Mouse (Mus musculus): Measurements from ENCODE around the gene Cux1. TPM values are rescaled to one million over a fixed set of nuclear protein-coding genes. Genes with fewer than 3 reads are reported as not detected.

Cux1 gene
- polyA plus RNA-seq, 1 experiment: 24.7 TPM

DNA sequence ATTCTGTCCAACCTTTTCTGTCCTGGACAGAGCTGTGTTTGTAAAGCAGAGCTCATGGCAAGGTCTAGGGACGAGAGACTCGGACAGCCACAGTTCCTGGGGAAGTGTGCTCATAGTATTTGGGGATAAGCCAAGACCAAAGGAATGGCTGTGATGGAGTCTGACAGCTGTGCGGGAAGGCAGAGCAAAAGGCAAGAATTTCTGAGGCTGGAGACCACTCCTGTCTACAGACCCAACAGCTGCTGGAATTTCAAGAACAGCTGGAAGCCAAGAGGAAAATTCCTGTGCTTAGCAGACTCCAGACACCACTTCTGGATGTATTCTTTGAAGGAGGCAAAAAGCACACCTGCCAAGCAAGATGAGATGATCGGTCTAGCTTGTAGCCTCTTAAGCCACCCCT is 297.4 kb downstream of the Cux1 start:
- Histone ChIP-seq H3K4me3 (ENCODE audit: extremely low read depth, insufficient read depth, insufficient read length) (no peak overlapping the region), H3K36me3 (ENCODE audit: control insufficient read depth, insufficient read depth, low read length) (peaks cover 14% of the 10 kb centered on the region), H3K27me3 (ENCODE audit: control insufficient read depth, insufficient read depth, low read length) (no peaks in the 10 kb centered on the region), H3K27ac (ENCODE audit: insufficient read depth, low read length) (no peak overlapping the region), H3K4me1 (ENCODE audit: control insufficient read depth, insufficient read depth, insufficient read length) (no peaks in the 10 kb centered on the region)
- DNase-seq (ENCODE audit: low read depth in 1 of 2, low spot score in 2 of 2): no peak
- no peak for TF ChIP-seq CTCF (IDR thresholded peaks at IDR 0.05; ENCODE audit: extremely low read depth, insufficient read depth, insufficient read length, insufficient replicate concordance)
- TF ChIP-seq POLR2A (IDR thresholded peaks at IDR 0.05; ENCODE audit: low read depth, low read length): no peak
- 89% methylated on average over 4 of the region's 4 CpGs for WGBS

DNA sequence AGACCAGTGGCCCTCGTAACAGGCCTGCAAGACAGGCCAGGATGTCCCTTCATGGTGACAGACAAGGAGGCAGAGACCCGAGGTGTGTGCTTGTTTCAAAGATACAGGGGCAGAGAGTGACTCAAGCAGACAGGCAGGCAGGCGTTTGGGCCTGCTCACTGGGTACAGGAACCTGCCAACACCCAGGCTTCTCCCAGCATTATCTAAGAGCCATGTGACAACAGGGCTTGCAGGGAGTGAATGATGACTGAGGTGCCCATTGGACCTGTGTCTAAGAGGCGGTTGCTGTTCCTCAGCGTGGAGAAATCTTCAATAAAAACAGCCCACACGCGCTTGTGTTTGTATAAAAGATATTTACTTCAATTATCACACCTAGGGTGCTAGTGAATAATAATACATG is 301.2 kb downstream of the Cux1 start:
- no peak overlapping the region for H3K4me3 ChIP-seq (ENCODE audit: extremely low read depth, insufficient read depth, insufficient read length)
- H3K4me1 ChIP-seq (ENCODE audit: control insufficient read depth, insufficient read depth, insufficient read length): no peaks in the 10 kb centered on the region
- no peaks in the 10 kb centered on the region for H3K27me3 ChIP-seq (ENCODE audit: control insufficient read depth, insufficient read depth, low read length)
- 85% methylated on average over 7 of the region's 7 CpGs for WGBS
- no peaks in the 10 kb centered on the region for H3K36me3 ChIP-seq (ENCODE audit: control insufficient read depth, insufficient read depth, low read length)
- TF ChIP-seq POLR2A (IDR thresholded peaks at IDR 0.05; ENCODE audit: low read depth, low read length) (no peak), CTCF (IDR thresholded peaks at IDR 0.05; ENCODE audit: extremely low read depth, insufficient read depth, insufficient read length, insufficient replicate concordance) (no peak)
- DNase-seq (ENCODE audit: low read depth in 1 of 2, low spot score in 2 of 2): no peak
- H3K27ac ChIP-seq (ENCODE audit: insufficient read depth, low read length): no peak overlapping the region

DNA sequence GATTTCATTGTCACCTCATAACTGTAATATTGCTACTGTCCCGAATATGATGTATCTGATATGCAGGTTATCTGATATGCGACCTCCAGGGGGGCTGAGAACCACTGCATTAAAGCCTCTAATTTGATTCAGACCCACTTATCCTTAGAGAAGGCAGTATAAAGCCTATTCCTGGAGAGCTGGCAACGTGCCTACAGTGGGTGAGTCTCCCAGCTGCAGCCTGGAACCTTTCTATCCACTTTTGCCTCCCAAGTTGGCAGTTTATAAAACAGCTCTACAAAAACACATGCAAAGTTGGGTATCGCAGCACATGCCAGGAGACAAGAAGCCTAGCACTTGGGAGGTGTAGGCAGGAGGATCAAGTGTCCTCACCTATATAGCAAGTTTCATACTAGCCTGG is 303.9 kb downstream of the Cux1 start:
- no peak overlapping the region for H3K27ac ChIP-seq (ENCODE audit: insufficient read depth, low read length)
- no peaks in the 10 kb centered on the region for H3K27me3 ChIP-seq (ENCODE audit: control insufficient read depth, insufficient read depth, low read length)
- DNase-seq (ENCODE audit: low read depth in 1 of 2, low spot score in 2 of 2): no peak
- no peak overlapping the region for H3K4me3 ChIP-seq (ENCODE audit: extremely low read depth, insufficient read depth, insufficient read length)
- H3K4me1 ChIP-seq (ENCODE audit: control insufficient read depth, insufficient read depth, insufficient read length): peaks cover 5% of the 10 kb centered on the region; the same call in 1 of the 2 replicates
- 89% methylated on average over 4 of the region's 4 CpGs for WGBS
- TF ChIP-seq POLR2A (IDR thresholded peaks at IDR 0.05; ENCODE audit: low read depth, low read length) (no peak), CTCF (IDR thresholded peaks at IDR 0.05; ENCODE audit: extremely low read depth, insufficient read depth, insufficient read length, insufficient replicate concordance) (no peak)
- H3K36me3 ChIP-seq (ENCODE audit: control insufficient read depth, insufficient read depth, low read length): no peaks in the 10 kb centered on the region

DNA sequence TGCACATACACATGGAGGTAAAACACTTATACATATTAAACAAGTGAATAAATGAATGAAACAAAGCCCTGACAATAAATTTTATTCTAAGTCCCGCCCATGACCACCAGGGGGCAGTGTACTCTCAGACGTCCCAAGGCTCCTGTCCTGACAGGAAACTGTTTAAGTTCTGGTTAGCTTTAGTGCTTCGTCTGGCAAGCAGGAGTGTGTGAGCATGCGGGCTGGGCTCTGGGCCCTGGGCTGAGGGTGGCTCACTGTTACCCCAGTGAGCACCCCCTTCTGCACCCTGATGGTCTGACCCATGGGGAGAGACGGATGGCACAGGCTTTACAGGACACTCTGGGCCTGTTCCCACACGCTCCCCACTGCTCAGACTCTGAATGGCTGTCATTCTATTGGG is 308.4 kb downstream of the Cux1 start:
- 34% methylated on average over 6 of the region's 6 CpGs for WGBS
- peak; percentile 70; the same call in 1 of the 2 replicates for TF ChIP-seq CTCF (IDR thresholded peaks at IDR 0.05; ENCODE audit: extremely low read depth, insufficient read depth, insufficient read length, insufficient replicate concordance)
- TF ChIP-seq POLR2A (IDR thresholded peaks at IDR 0.05; ENCODE audit: low read depth, low read length): no peak
- H3K4me3 ChIP-seq (ENCODE audit: extremely low read depth, insufficient read depth, insufficient read length): no peak overlapping the region
- peaks cover 5% of the 10 kb centered on the region; the same call in 1 of the 2 replicates for H3K4me1 ChIP-seq (ENCODE audit: control insufficient read depth, insufficient read depth, insufficient read length)
- H3K27me3 ChIP-seq (ENCODE audit: control insufficient read depth, insufficient read depth, low read length): no peaks in the 10 kb centered on the region
- peaks cover 4% of the 10 kb centered on the region; the same call in 1 of the 2 replicates for H3K36me3 ChIP-seq (ENCODE audit: control insufficient read depth, insufficient read depth, low read length)
- DNase-seq (ENCODE audit: low read depth in 1 of 2, low spot score in 2 of 2): peak; percentile 33 to 57
- H3K27ac ChIP-seq (ENCODE audit: insufficient read depth, low read length): no peak overlapping the region

DNA sequence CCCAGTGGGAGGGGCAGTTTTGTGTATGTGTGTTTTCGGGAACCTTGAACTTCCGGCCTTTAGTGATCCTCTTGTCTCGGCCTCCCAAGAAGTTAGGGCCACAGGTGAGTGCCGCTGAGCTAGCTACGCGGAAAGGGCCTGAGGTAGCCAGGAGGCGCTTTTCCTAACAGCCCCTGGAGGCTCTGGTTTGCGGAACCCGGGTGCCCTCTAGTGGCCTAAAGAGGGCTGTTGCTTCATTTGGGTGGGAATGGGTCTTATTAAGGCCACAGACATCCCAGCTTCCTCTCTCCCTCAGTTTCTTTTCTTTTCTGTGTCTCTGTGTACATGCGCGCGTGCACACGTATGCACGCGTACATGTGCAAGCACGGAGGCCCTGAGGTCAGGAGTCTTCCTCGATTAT is 314.4 kb downstream of the Cux1 start:
- H3K27ac ChIP-seq (ENCODE audit: insufficient read depth, low read length): no peak overlapping the region
- 31% methylated on average over 17 of the region's 17 CpGs for WGBS
- H3K27me3 ChIP-seq (ENCODE audit: control insufficient read depth, insufficient read depth, low read length): no peaks in the 10 kb centered on the region
- peaks cover 9% of the 10 kb centered on the region for H3K36me3 ChIP-seq (ENCODE audit: control insufficient read depth, insufficient read depth, low read length)
- TF ChIP-seq CTCF (IDR thresholded peaks at IDR 0.05; ENCODE audit: extremely low read depth, insufficient read depth, insufficient read length, insufficient replicate concordance) (peak; percentile 91), POLR2A (IDR thresholded peaks at IDR 0.05; ENCODE audit: low read depth, low read length) (no peak)
- no peaks in the 10 kb centered on the region for H3K4me1 ChIP-seq (ENCODE audit: control insufficient read depth, insufficient read depth, insufficient read length)
- H3K4me3 ChIP-seq (ENCODE audit: extremely low read depth, insufficient read depth, insufficient read length): no peak overlapping the region
- peak; percentile 50 to 76 for DNase-seq (ENCODE audit: low read depth in 1 of 2, low spot score in 2 of 2)

DNA sequence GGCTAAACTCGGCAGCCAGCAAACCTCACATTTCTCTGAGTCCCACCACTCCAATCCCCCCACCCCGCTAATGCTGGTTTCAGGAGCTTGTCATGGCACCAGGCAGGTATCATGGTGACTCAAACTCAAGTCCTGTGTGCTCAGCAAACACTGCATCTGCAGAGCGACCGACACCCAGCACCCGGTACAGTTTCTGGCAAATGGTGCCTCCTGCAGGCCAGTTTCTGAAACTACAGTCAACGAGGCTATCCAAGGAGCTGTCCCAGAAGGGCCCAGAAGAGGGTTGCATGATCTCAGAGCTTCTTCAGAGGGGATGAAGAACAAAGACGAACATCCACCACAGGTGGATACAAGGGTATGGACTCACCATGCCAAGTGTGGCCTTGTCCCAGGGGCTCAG is 316.3 kb downstream of the Cux1 start:
- H3K36me3 ChIP-seq (ENCODE audit: control insufficient read depth, insufficient read depth, low read length): peaks cover 7% of the 10 kb centered on the region
- no peaks in the 10 kb centered on the region for H3K27me3 ChIP-seq (ENCODE audit: control insufficient read depth, insufficient read depth, low read length)
- TF ChIP-seq CTCF (IDR thresholded peaks at IDR 0.05; ENCODE audit: extremely low read depth, insufficient read depth, insufficient read length, insufficient replicate concordance): peak; percentile 29; the same call in 1 of the 2 replicates
- no peak for TF ChIP-seq POLR2A (IDR thresholded peaks at IDR 0.05; ENCODE audit: low read depth, low read length)
- 79% methylated on average over 7 of the region's 7 CpGs for WGBS
- no peak overlapping the region for H3K27ac ChIP-seq (ENCODE audit: insufficient read depth, low read length)
- H3K4me1 ChIP-seq (ENCODE audit: control insufficient read depth, insufficient read depth, insufficient read length): peaks cover 6% of the 10 kb centered on the region; the same call in 1 of the 2 replicates
- DNase-seq (ENCODE audit: low read depth in 1 of 2, low spot score in 2 of 2): peak in 1 of 2 experiments; percentile 42
- H3K4me3 ChIP-seq (ENCODE audit: extremely low read depth, insufficient read depth, insufficient read length): no peak overlapping the region

DNA sequence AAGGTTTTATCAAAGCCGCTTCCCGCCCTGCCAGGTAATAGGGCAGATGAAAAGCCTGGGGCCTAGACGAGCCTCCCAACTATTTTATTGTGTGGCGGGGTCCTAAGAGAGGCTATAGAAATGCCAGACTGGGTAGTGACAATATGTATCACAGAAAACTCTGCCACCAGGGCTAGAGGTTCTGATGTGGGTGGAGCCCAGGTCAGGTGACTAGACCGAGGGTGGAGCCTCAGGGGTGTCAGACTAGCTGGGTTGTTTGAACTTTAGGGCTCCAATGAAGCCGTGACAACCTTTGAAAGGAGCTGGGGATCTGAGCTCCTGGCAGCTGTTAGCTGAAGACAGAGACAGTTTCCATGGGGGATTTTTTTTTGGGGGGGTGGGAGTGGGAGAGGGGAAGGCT is 318.8 kb downstream of the Cux1 start:
- Histone ChIP-seq H3K27ac (ENCODE audit: insufficient read depth, low read length) (no peak overlapping the region), H3K4me1 (ENCODE audit: control insufficient read depth, insufficient read depth, insufficient read length) (peaks cover 28% of the 10 kb centered on the region), H3K4me3 (ENCODE audit: extremely low read depth, insufficient read depth, insufficient read length) (no peak overlapping the region), H3K27me3 (ENCODE audit: control insufficient read depth, insufficient read depth, low read length) (peaks cover 9% of the 10 kb centered on the region), H3K36me3 (ENCODE audit: control insufficient read depth, insufficient read depth, low read length) (peaks cover 6% of the 10 kb centered on the region)
- TF ChIP-seq POLR2A (IDR thresholded peaks at IDR 0.05; ENCODE audit: low read depth, low read length): no peak
- no peak for TF ChIP-seq CTCF (IDR thresholded peaks at IDR 0.05; ENCODE audit: extremely low read depth, insufficient read depth, insufficient read length, insufficient replicate concordance)
- DNase-seq (ENCODE audit: low read depth in 1 of 2, low spot score in 2 of 2): no peak
- WGBS: 52% methylated on average over 6 of the region's 6 CpGs
